Mouse (Mus musculus): ENCODE data around the gene Epha5. TPM values are rescaled to one million over a fixed set of nuclear protein-coding genes. Genes with fewer than 3 reads are reported as not detected.

The Epha5 gene
- polyA plus RNA-seq, 1 experiment from 2014 or later: 0.07 TPM

GRCm38 (mm10) chr5:84298878-84299736 is 118.1 kb downstream of the Epha5 start:
- Histone ChIP-seq H3K4me2 (no peak overlapping the region), H3K27ac (replicated peaks) (no peak overlapping the region), H3K9me3 (replicated peaks) (no peaks in the 10 kb centered on the region), H3K27me3 (no peaks in the 10 kb centered on the region), H3K36me3 (replicated peaks) (no peaks in the 10 kb centered on the region), H3K4me3 (replicated peaks) (no peak overlapping the region), H3K9ac (no peak overlapping the region), H3K4me1 (replicated peaks) (no peaks in the 10 kb centered on the region)
- no peak for ATAC-seq (ENCODE audit: insufficient read depth)
- WGBS (ENCODE audit: insufficient replicate concordance): 45% methylated on average over 8 of the region's 8 CpGs

- no peak for ATAC-seq (ENCODE audit: insufficient read depth)
- WGBS (ENCODE audit: insufficient replicate concordance): 54% methylated on average over 3 of the region's 3 CpGs
- no peak overlapping the region for H3K9ac ChIP-seq
Observed at GRCm38 (mm10) chr5:84289429-84289977, 127.7 kb downstream of the Epha5 start.

GRCm38 (mm10) chr5:84281290-84282017 is 135.7 kb downstream of the Epha5 start:
- no peak for ATAC-seq (ENCODE audit: insufficient read depth)
- H3K9me3 ChIP-seq (replicated peaks): no peaks in the 10 kb centered on the region
- 72% methylated on average over 22 of the region's 22 CpGs for WGBS (ENCODE audit: insufficient replicate concordance)

More at GRCm38 (mm10) chr5:84289429-84289977, 127.7 kb downstream of the Epha5 start:
- no peaks in the 10 kb centered on the region for H3K9me3 ChIP-seq (replicated peaks)
- H3K4me2 ChIP-seq: no peak overlapping the region
- no peaks in the 10 kb centered on the region for H3K4me1 ChIP-seq (replicated peaks)
- H3K36me3 ChIP-seq (replicated peaks): no peaks in the 10 kb centered on the region
- H3K4me3 ChIP-seq (replicated peaks): no peak overlapping the region
- no peak overlapping the region for H3K27ac ChIP-seq (replicated peaks)
- no peaks in the 10 kb centered on the region for H3K27me3 ChIP-seq

GRCm38 (mm10) chr5:84276996-84277395 is 140.2 kb downstream of the Epha5 start:
- H3K27me3 ChIP-seq: no peaks in the 10 kb centered on the region
- H3K9ac ChIP-seq: no peak overlapping the region
- WGBS (ENCODE audit: insufficient replicate concordance): 61% methylated on average over 1 of the region's 1 CpGs
- H3K36me3 ChIP-seq (replicated peaks): no peaks in the 10 kb centered on the region
- no peak overlapping the region for H3K27ac ChIP-seq (replicated peaks)
- no peaks in the 10 kb centered on the region for H3K9me3 ChIP-seq (replicated peaks)
- ATAC-seq (ENCODE audit: insufficient read depth): no peak
- H3K4me3 ChIP-seq (replicated peaks): no peak overlapping the region
- H3K4me1 ChIP-seq (replicated peaks): no peaks in the 10 kb centered on the region
- no peak overlapping the region for H3K4me2 ChIP-seq

More at GRCm38 (mm10) chr5:84281290-84282017, 135.7 kb downstream of the Epha5 start:
- Histone ChIP-seq H3K4me3 (replicated peaks) (no peak overlapping the region), H3K4me1 (replicated peaks) (no peaks in the 10 kb centered on the region), H3K36me3 (replicated peaks) (no peaks in the 10 kb centered on the region), H3K9ac (no peak overlapping the region), H3K27ac (replicated peaks) (no peak overlapping the region), H3K27me3 (no peaks in the 10 kb centered on the region), H3K4me2 (no peak overlapping the region)

- no peaks in the 10 kb centered on the region for H3K27me3 ChIP-seq
- H3K4me2 ChIP-seq: no peak overlapping the region
- H3K4me1 ChIP-seq (replicated peaks): no peaks in the 10 kb centered on the region
- no peak for ATAC-seq (ENCODE audit: insufficient read depth)
- H3K9me3 ChIP-seq (replicated peaks): no peaks in the 10 kb centered on the region
- H3K4me3 ChIP-seq (replicated peaks): no peak overlapping the region
- H3K27ac ChIP-seq (replicated peaks): no peak overlapping the region
- no peak overlapping the region for H3K9ac ChIP-seq
- no peaks in the 10 kb centered on the region for H3K36me3 ChIP-seq (replicated peaks)
- WGBS (ENCODE audit: insufficient replicate concordance): 49% methylated on average over 4 of the region's 4 CpGs
Observed at GRCm38 (mm10) chr5:84265407-84265806, 151.8 kb downstream of the Epha5 start.

- Histone ChIP-seq H3K4me3 (replicated peaks) (no peak overlapping the region), H3K27ac (replicated peaks) (no peak overlapping the region), H3K4me1 (replicated peaks) (no peaks in the 10 kb centered on the region), H3K9me3 (replicated peaks) (no peaks in the 10 kb centered on the region), H3K4me2 (no peak overlapping the region), H3K27me3 (no peaks in the 10 kb centered on the region), H3K9ac (no peak overlapping the region), H3K36me3 (replicated peaks) (no peaks in the 10 kb centered on the region)
- ATAC-seq (ENCODE audit: insufficient read depth): no peak
- WGBS (ENCODE audit: insufficient replicate concordance): 53% methylated on average over 6 of the region's 6 CpGs
Observed at GRCm38 (mm10) chr5:84263999-84264398, 153.2 kb downstream of the Epha5 start.

- H3K27me3 ChIP-seq: no peaks in the 10 kb centered on the region
- H3K36me3 ChIP-seq (replicated peaks): no peaks in the 10 kb centered on the region
- ATAC-seq (ENCODE audit: insufficient read depth): no peak
- H3K27ac ChIP-seq (replicated peaks): no peak overlapping the region
- H3K9ac ChIP-seq: no peak overlapping the region
- no peak overlapping the region for H3K4me3 ChIP-seq (replicated peaks)
- no peaks in the 10 kb centered on the region for H3K9me3 ChIP-seq (replicated peaks)
- H3K4me1 ChIP-seq (replicated peaks): no peaks in the 10 kb centered on the region
- H3K4me2 ChIP-seq: no peak overlapping the region
Observed at GRCm38 (mm10) chr5:84229971-84230370, 187.2 kb downstream of the Epha5 start.

- no peak for ATAC-seq (ENCODE audit: insufficient read depth)
- H3K36me3 ChIP-seq (replicated peaks): no peaks in the 10 kb centered on the region
Observed at GRCm38 (mm10) chr5:84208609-84209008, 208.6 kb downstream of the Epha5 start.

GRCm38 (mm10) chr5:84193348-84193747 is 223.8 kb downstream of the Epha5 start:
- no peaks in the 10 kb centered on the region for H3K27me3 ChIP-seq
- H3K27ac ChIP-seq (replicated peaks): no peak overlapping the region
- H3K4me1 ChIP-seq (replicated peaks): no peaks in the 10 kb centered on the region
- no peak for ATAC-seq (ENCODE audit: insufficient read depth)
- no peak overlapping the region for H3K9ac ChIP-seq
- H3K4me3 ChIP-seq (replicated peaks): no peak overlapping the region
- H3K4me2 ChIP-seq: no peak overlapping the region
- no peaks in the 10 kb centered on the region for H3K36me3 ChIP-seq (replicated peaks)
- no peaks in the 10 kb centered on the region for H3K9me3 ChIP-seq (replicated peaks)
- WGBS (ENCODE audit: insufficient replicate concordance): 44% methylated on average over 3 of the region's 3 CpGs

More at GRCm38 (mm10) chr5:84208609-84209008, 208.6 kb downstream of the Epha5 start:
- WGBS (ENCODE audit: insufficient replicate concordance): 62% methylated on average over 2 of the region's 2 CpGs
- Histone ChIP-seq H3K9ac (no peak overlapping the region), H3K27ac (replicated peaks) (no peak overlapping the region), H3K27me3 (no peaks in the 10 kb centered on the region), H3K4me2 (no peak overlapping the region), H3K4me3 (replicated peaks) (no peak overlapping the region), H3K4me1 (replicated peaks) (no peaks in the 10 kb centered on the region), H3K9me3 (replicated peaks) (0 out of 2 replicates have a peak, but pooled peaks cover 3% of the 10 kb centered on the region)

- WGBS (ENCODE audit: insufficient replicate concordance): 72% methylated on average over 8 of the region's 8 CpGs
- no peak for ATAC-seq (ENCODE audit: insufficient read depth)
- H3K4me2 ChIP-seq: no peak overlapping the region
- H3K27ac ChIP-seq (replicated peaks): no peak overlapping the region
- no peaks in the 10 kb centered on the region for H3K4me1 ChIP-seq (replicated peaks)
- H3K4me3 ChIP-seq (replicated peaks): no peak overlapping the region
- no peak overlapping the region for H3K9ac ChIP-seq
- H3K9me3 ChIP-seq (replicated peaks): no peaks in the 10 kb centered on the region
- no peaks in the 10 kb centered on the region for H3K27me3 ChIP-seq
- no peaks in the 10 kb centered on the region for H3K36me3 ChIP-seq (replicated peaks)
Observed at GRCm38 (mm10) chr5:84184189-84184588, 233.0 kb downstream of the Epha5 start.

- no peaks in the 10 kb centered on the region for H3K4me1 ChIP-seq (replicated peaks)
- no peaks in the 10 kb centered on the region for H3K27me3 ChIP-seq
- H3K36me3 ChIP-seq (replicated peaks): no peaks in the 10 kb centered on the region
- no peaks in the 10 kb centered on the region for H3K9me3 ChIP-seq (replicated peaks)
- no peak overlapping the region for H3K27ac ChIP-seq (replicated peaks)
- H3K9ac ChIP-seq: no peak overlapping the region
- 35% methylated on average over 2 of the region's 2 CpGs for WGBS (ENCODE audit: insufficient replicate concordance)
- no peak overlapping the region for H3K4me2 ChIP-seq
- ATAC-seq (ENCODE audit: insufficient read depth): no peak
- no peak overlapping the region for H3K4me3 ChIP-seq (replicated peaks)
Observed at GRCm38 (mm10) chr5:84153095-84153494, 264.1 kb downstream of the Epha5 start.
